Mouse (Mus musculus) kidney, adult 2 months (tissue): ENCODE measurements around the gene Pkp4. TPM values are rescaled to one million over a fixed set of nuclear protein-coding genes. Genes with fewer than 3 reads are reported as not detected.
"Not testable (repeated sequence)": the region's sequence is repeated elsewhere in the genome, so short reads cannot be mapped to it uniquely, and the experiment has no call there.

ENCODE experiments used
- DNase-seq: peaks from one replicate; pipeline ENCODE4 v3.0.0; 2021
- H3K27ac ChIP-seq: fragments of 200-500 bp; 2 replicates; pipeline ENCODE4 v1.5.1; 2012; ENCODE audit warnings: low read depth, low read length, control low read depth, inconsistent platforms; ENCODE audit not compliant: insufficient read depth
- H3K27me3 ChIP-seq: fragments of 200-500 bp; replicated peaks from 2 replicates; pipeline ENCODE4 v1.6.1; 2012; ENCODE audit warnings: mild to moderate bottlenecking, moderate library complexity, low read length, inconsistent platforms; ENCODE audit not compliant: control insufficient read depth, insufficient read depth
- H3K36me3 ChIP-seq: fragments of 200-500 bp; 2 replicates; pipeline ENCODE4 v1.6.1; 2012; ENCODE audit warnings: mild to moderate bottlenecking, moderate library complexity, low read length, inconsistent platforms; ENCODE audit not compliant: control insufficient read depth, insufficient read depth
- H3K4me1 ChIP-seq: fragments of 200-500 bp; 2 replicates; pipeline ENCODE4 v1.6.1; 2011; ENCODE audit warnings: low read length; ENCODE audit not compliant: control insufficient read depth, insufficient read depth
- H3K4me3 ChIP-seq: fragments of 200-500 bp; 2 replicates; pipeline ENCODE4 v1.5.1; 2011; ENCODE audit warnings: mild to moderate bottlenecking, low read depth, low read length, control low read depth; ENCODE audit not compliant: insufficient read depth
- CTCF ChIP-seq: fragments of 200-500 bp; conservative IDR thresholded peaks from 2 replicates; pipeline ENCODE4 v1.5.1; 2011; ENCODE audit warnings: low read depth, mild to moderate bottlenecking, control low read depth, low read length, moderate library complexity, mixed read lengths; ENCODE audit not compliant: insufficient read depth, insufficient read length
- POLR2A ChIP-seq: fragments of 200-500 bp; IDR thresholded peaks from one replicate; pipeline ENCODE4 v1.6.1; 2011; ENCODE audit warnings: low read depth, low read length, control low read depth
- WGBS: fragments of 180-500 bp; shearing (Covaris S2); methylation state at CpG from one replicate; pipeline ENCODE4 v1.1.7; 2018; 5-methylcytosine and 5-hydroxymethylcytosine counted together
- polyA plus RNA-seq: library from polyadenylated mRNA; depleted of rRNA; stranded (reverse); fragments of >200 nt; gene quantifications from 2 replicates; pipeline ENCODE4 v1.2.3, GENCODE M21; 2012

Gene Pkp4
- polyA plus RNA-seq, 1 experiment = 211 TPM

GRCm38 (mm10) chr2:59383852-59384776 lies 223.5 kb downstream of the Pkp4 start:
- no peak for DNase-seq
- Histone ChIP-seq H3K4me3 (no peak overlapping the region), H3K27me3 (no peaks in the 10 kb centered on the region), H3K36me3 (no peaks in the 10 kb centered on the region), H3K4me1 (no peaks in the 10 kb centered on the region), H3K27ac (no peak overlapping the region)
- TF ChIP-seq CTCF = no peak
- TF ChIP-seq POLR2A = no peak
- WGBS = 87% methylated on average over 10 of the region's 10 CpGs

GRCm38 (mm10) chr2:59385211-59385935 lies 224.7 kb downstream of the Pkp4 start:
- H3K36me3 ChIP-seq = no peaks in the 10 kb centered on the region
- H3K4me1 ChIP-seq = no peaks in the 10 kb centered on the region
- TF ChIP-seq POLR2A (no peak), CTCF (no peak)
- WGBS = 53% methylated on average over 4 of the region's 4 CpGs
- H3K4me3 ChIP-seq = no peak overlapping the region
- no peak overlapping the region for H3K27ac ChIP-seq
- no peak for DNase-seq
- H3K27me3 ChIP-seq = no peaks in the 10 kb centered on the region

- Histone ChIP-seq H3K27me3 (no peaks in the 10 kb centered on the region), H3K4me1 (no peaks in the 10 kb centered on the region), H3K27ac (no peak overlapping the region), H3K36me3 (no peaks in the 10 kb centered on the region), H3K4me3 (no peak overlapping the region)
- TF ChIP-seq POLR2A = no peak
- no peak for TF ChIP-seq CTCF
- 88% methylated on average over 5 of the region's 5 CpGs for WGBS
- DNase-seq = no peak
Measured at GRCm38 (mm10) chr2:59389971-59390370, 229.3 kb downstream of the Pkp4 start.

- no peaks in the 10 kb centered on the region for H3K36me3 ChIP-seq
- H3K27ac ChIP-seq = no peak overlapping the region
- TF ChIP-seq CTCF = no peak
- TF ChIP-seq POLR2A = no peak
- no peak overlapping the region for H3K4me3 ChIP-seq
- H3K27me3 ChIP-seq = no peaks in the 10 kb centered on the region
- WGBS = 83% methylated on average over 1 of the region's 1 CpGs
- no peaks in the 10 kb centered on the region for H3K4me1 ChIP-seq
- DNase-seq = no peak
Measured at GRCm38 (mm10) chr2:59393177-59393576, 232.5 kb downstream of the Pkp4 start.

GRCm38 (mm10) chr2:59394651-59395050 lies 234.0 kb downstream of the Pkp4 start:
- no peak for TF ChIP-seq CTCF
- no peak for TF ChIP-seq POLR2A

GRCm38 (mm10) chr2:59395160-59395650 lies 234.6 kb downstream of the Pkp4 start:
- H3K4me3 ChIP-seq, H3K27ac ChIP-seq, H3K4me1 ChIP-seq, H3K27me3 ChIP-seq, H3K36me3 ChIP-seq, DNase-seq: not testable (repeated sequence)
- 92% methylated on average over 1 of the region's 1 CpGs for WGBS

More at GRCm38 (mm10) chr2:59394651-59395050, 234.0 kb downstream of the Pkp4 start:
- no peak overlapping the region for H3K27ac ChIP-seq
- H3K36me3 ChIP-seq = no peaks in the 10 kb centered on the region
- WGBS = 97% methylated on average over 4 of the region's 4 CpGs
- no peaks in the 10 kb centered on the region for H3K27me3 ChIP-seq
- no peak for DNase-seq
- no peak overlapping the region for H3K4me3 ChIP-seq
- no peaks in the 10 kb centered on the region for H3K4me1 ChIP-seq

GRCm38 (mm10) chr2:59396555-59396954 lies 235.9 kb downstream of the Pkp4 start:
- Histone ChIP-seq H3K4me1 (no peaks in the 10 kb centered on the region), H3K4me3 (no peak overlapping the region), H3K27ac (no peak overlapping the region), H3K36me3 (no peaks in the 10 kb centered on the region), H3K27me3 (no peaks in the 10 kb centered on the region)
- TF ChIP-seq POLR2A (no peak), CTCF (no peak)
- DNase-seq = no peak
- 56% methylated on average over 1 of the region's 1 CpGs for WGBS
